38 mouse cellular contexts compared by ENCODE assay signal in the genomic region with DNA sequence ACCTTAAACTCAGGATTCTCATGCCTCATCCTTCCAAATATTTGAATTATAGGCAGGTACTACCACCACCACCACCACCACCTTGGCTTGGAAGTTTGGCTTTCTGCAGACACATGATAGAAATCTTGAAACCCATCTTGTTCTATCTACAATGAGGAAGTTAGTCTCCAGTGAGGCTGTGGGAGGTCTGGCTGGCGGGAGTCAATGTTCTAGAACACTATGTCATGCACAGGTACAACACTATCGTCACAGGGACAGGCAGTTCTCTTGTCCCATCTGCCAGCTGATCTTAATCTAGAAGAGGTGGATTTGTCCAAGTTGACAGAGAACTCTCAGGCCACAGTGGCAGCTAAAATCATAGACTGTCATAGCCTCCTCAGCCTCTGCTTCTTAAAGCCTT. TPM values are rescaled to one million over a fixed set of nuclear protein-coding genes. Genes with fewer than 3 reads are reported as not detected.
"Had no signal": no experiment of that assay in that cellular context is flagged by ENCODE, and none has a peak within 500 bp of the region (broad histone marks: within the 10 kb centered on the region; RNA-seq: fewer than 3 reads in every experiment).

No protein-coding gene starts in this region.

- H3K36me3 ChIP-seq: heart, embryonic 10.5 days; heart, embryonic 12.5 days; hindbrain, embryonic 10.5 days; hindbrain, embryonic 12.5 days; intestine, embryonic 15.5 days; limb, embryonic 10.5 days; limb, embryonic 12.5 days; liver, embryonic 12.5 days had no signal

- H3K27me3 ChIP-seq: heart, embryonic 12.5 days; intestine, embryonic 15.5 days; limb, embryonic 12.5 days had no signal

- ATAC-seq: hindbrain, embryonic 16.5 days; inflammation-experienced regulatory T-cells, adult 6 months; intestine, embryonic 15.5 days; intestine, postnatal 0 days; liver, embryonic 12.5 days had no signal

- H3K4me1 ChIP-seq: heart, embryonic 12.5 days; hindbrain, embryonic 12.5 days; intestine, embryonic 15.5 days; limb, embryonic 10.5 days; limb, embryonic 12.5 days had no signal

- H3K9me3 ChIP-seq: heart, embryonic 10.5 days; heart, embryonic 12.5 days; hindbrain, embryonic 10.5 days; hindbrain, embryonic 12.5 days; intestine, embryonic 15.5 days; limb, embryonic 10.5 days; limb, embryonic 12.5 days; liver, embryonic 12.5 days had no signal

- H3K4me2 ChIP-seq: heart, embryonic 12.5 days; hindbrain, embryonic 12.5 days; hindbrain, embryonic 14.5 days; intestine, embryonic 15.5 days; limb, embryonic 12.5 days; liver, embryonic 12.5 days had no signal

- DNase-seq: gastrocnemius, adult 2 months; gastrocnemius, postnatal 10 days; gastrocnemius, postnatal 36 days; heart, adult 2 months; heart, postnatal 10 days; heart, postnatal 4 days; kidney, adult 18-20 months; kidney, adult 8-10 months; kidney, postnatal 10 days; kidney, postnatal 25 days; kidney, postnatal 4 days; liver had no signal

- H3K9ac ChIP-seq: heart, embryonic 12.5 days; hindbrain, embryonic 12.5 days; hindbrain, embryonic 14.5 days; intestine, embryonic 15.5 days; limb, embryonic 12.5 days; liver, embryonic 12.5 days had no signal

- H3K4me3 ChIP-seq: gastrocnemius, adult 2 months; heart, adult 2 months; heart, embryonic 10.5 days; heart, embryonic 12.5 days; hindbrain, embryonic 10.5 days; hindbrain, embryonic 12.5 days; intestine, embryonic 15.5 days; layer of hippocampus, adult 2 months; left cerebral cortex, adult 2 months; limb, embryonic 10.5 days; limb, embryonic 12.5 days; liver, embryonic 12.5 days had no signal

- H3K27ac ChIP-seq: gastrocnemius, adult 2 months; heart, adult 2 months; heart, embryonic 10.5 days; hindbrain, embryonic 10.5 days; hindbrain, embryonic 12.5 days; hindbrain, embryonic 14.5 days; intestine, embryonic 15.5 days; layer of hippocampus, adult 2 months; left cerebral cortex, adult 2 months; limb, embryonic 10.5 days; limb, embryonic 12.5 days; liver, embryonic 12.5 days had no signal

RNA-seq across cellular contexts. Expression of gene Trim69, which starts 27.9 kb away (rescaled TPM):
- total RNA-seq: gastrocnemius, adult 2 months; gastrocnemius, postnatal 10 days; gastrocnemius, postnatal 36 days; heart, adult 2 months; heart, postnatal 10 days; heart, postnatal 25 days; heart, postnatal 4 days; layer of hippocampus, adult 2 months; layer of hippocampus, postnatal 10 days; layer of hippocampus, postnatal 25 days; left cerebral cortex, adult 2 months; left cerebral cortex, postnatal 14 days; left cerebral cortex, postnatal 36 days had no signal
- polyA plus RNA-seq: heart, adult 2 months; heart, embryonic 12.5 days; heart, embryonic 16.5 days; hindbrain, embryonic 10.5 days; hindbrain, embryonic 12.5 days; hindbrain, embryonic 14.5 days; intestine, embryonic 15.5 days; kidney, embryonic 14.5 days; kidney, embryonic 16.5 days; limb, embryonic 12.5 days; liver, embryonic 12.5 days had no signal

RNA-seq across cellular contexts. Expression of gene Patl2, which starts 53.4 kb away (rescaled TPM):
- total RNA-seq: gastrocnemius, adult 2 months; gastrocnemius, postnatal 10 days; gastrocnemius, postnatal 36 days; heart, adult 2 months; heart, postnatal 10 days; heart, postnatal 25 days; heart, postnatal 4 days; layer of hippocampus, adult 2 months; layer of hippocampus, postnatal 10 days; layer of hippocampus, postnatal 25 days; left cerebral cortex, adult 2 months; left cerebral cortex, postnatal 36 days had no signal
- polyA plus RNA-seq: heart, adult 2 months; heart, embryonic 12.5 days; heart, embryonic 14.5 days; hindbrain, embryonic 10.5 days; hindbrain, embryonic 12.5 days; hindbrain, embryonic 14.5 days; intestine, embryonic 15.5 days; kidney, embryonic 14.5 days; kidney, embryonic 16.5 days; limb, embryonic 10.5 days; limb, embryonic 12.5 days had no signal

RNA-seq across cellular contexts. Expression of gene Terb2, which starts 53.5 kb away (rescaled TPM):
- total RNA-seq: gastrocnemius, adult 2 months; gastrocnemius, postnatal 10 days; gastrocnemius, postnatal 36 days; heart, adult 2 months; heart, postnatal 10 days; heart, postnatal 25 days; heart, postnatal 4 days; layer of hippocampus, adult 2 months; layer of hippocampus, postnatal 10 days; layer of hippocampus, postnatal 25 days; left cerebral cortex, adult 2 months; left cerebral cortex, postnatal 14 days; left cerebral cortex, postnatal 36 days had no signal
- polyA plus RNA-seq: frontal cortex, adult 2 months; gonadal fat pad, adult 2 months; heart, adult 2 months; heart, embryonic 10.5 days; heart, embryonic 12.5 days; heart, embryonic 14.5 days; heart, embryonic 16.5 days; hindbrain, embryonic 10.5 days; hindbrain, embryonic 12.5 days; hindbrain, embryonic 14.5 days; hindbrain, embryonic 16.5 days; inflammation-experienced regulatory T-cells, adult 6 months; intestine, embryonic 15.5 days; intestine, postnatal 0 days; kidney, embryonic 14.5 days; kidney, embryonic 16.5 days; limb, embryonic 10.5 days; limb, embryonic 12.5 days; limb, embryonic 14.5 days; liver, embryonic 12.5 days had no signal
